Mouse (Mus musculus): ENCODE measurements around the gene Pigs. TPM values are rescaled to one million over a fixed set of nuclear protein-coding genes. Genes with fewer than 3 reads are reported as not detected.

The Pigs gene
- polyA plus RNA-seq, 1 experiment: 3.2 TPM

DNA sequence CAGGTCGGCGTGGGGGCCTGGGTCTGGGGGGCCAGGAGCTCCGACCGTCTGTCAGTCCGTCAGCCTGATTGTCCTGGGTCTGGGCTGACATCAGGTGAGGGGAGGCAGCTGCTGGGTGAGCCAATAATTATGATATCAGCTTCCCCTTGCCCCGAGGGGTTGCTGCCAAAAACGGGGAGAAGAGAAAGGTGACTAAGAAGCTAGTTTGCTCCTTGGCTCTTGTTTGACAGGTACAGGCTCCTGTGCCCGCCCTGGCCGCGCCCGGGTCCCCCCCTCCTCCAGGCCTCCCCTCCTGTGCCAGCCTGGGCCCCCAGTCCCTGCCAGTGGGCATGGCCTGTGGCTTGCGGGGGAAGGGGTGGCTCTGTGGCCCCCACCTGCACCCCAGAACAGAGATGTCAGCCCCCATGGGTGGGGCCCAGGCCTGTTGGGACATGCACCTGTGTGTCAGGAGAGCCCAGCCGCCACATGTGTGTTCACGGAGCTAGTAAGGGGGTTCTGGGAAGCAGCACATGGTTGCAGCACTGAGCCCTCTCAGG lies 58.4 kb downstream of the Pigs start, which contains the start of gene Foxn1:
Gene Foxn1, minus strand, starts transcription at position 51 of the 536 bp plus-strand sequence.
- Histone ChIP-seq H3K9me3 (ENCODE audit: control insufficient read depth, low read length) (no peaks in the 10 kb centered on the region), H3K4me3 (replicated peaks) (no peak within 1 kb of the TSS), H3K4me1 (ENCODE audit: control insufficient read depth) (no peaks in the 10 kb centered on the region), H3K27me3 (ENCODE audit: control insufficient read depth) (no peaks in the 10 kb centered on the region), H3K36me3 (ENCODE audit: control insufficient read depth) (no peaks in the 10 kb centered on the region)
- TF ChIP-seq TAL1 (IDR thresholded peaks at IDR 0.05; ENCODE audit: low read length) (no peak), GATA1 (IDR thresholded peaks at IDR 0.05; ENCODE audit: low read length) (no peak)

Other genes with a start within 250 kb of the Pigs start
- 0.14 and 0.29 TPM in 2 replicates for gene Eral1, start 248.0 kb upstream of the Pigs start, polyA plus RNA-seq (2012)
- gene Fam222b, start 233.8 kb upstream of the Pigs start, polyA plus RNA-seq (2012): 0.77 and 0.78 TPM in 2 replicates
- 7.2 and 9.4 TPM in 2 replicates for gene Traf4, start 162.8 kb upstream of the Pigs start, polyA plus RNA-seq (2012)
- gene Nek8, start 151.7 kb upstream of the Pigs start, polyA plus RNA-seq (2012): 1.7 and 2.0 TPM in 2 replicates
- gene Tlcd1, start 151.7 kb upstream of the Pigs start, polyA plus RNA-seq (2012): 91.9 and 97.7 TPM in 2 replicates
- gene Rpl23a, start 144.8 kb upstream of the Pigs start, polyA plus RNA-seq (2012): 168 and 429 TPM in 2 replicates
- 0.13 and 0.26 TPM in 2 replicates for gene Rab34, start 140.0 kb upstream of the Pigs start, polyA plus RNA-seq (2012)
- not detected in 2 replicates for gene Proca1, start 135.0 kb upstream of the Pigs start, polyA plus RNA-seq (2012)
- gene Sdf2, start 82.7 kb upstream of the Pigs start, polyA plus RNA-seq (2012): 0.32 and 0.49 TPM in 2 replicates
- 9.4 and 11.6 TPM in 2 replicates for gene Supt6, start 82.4 kb upstream of the Pigs start, polyA plus RNA-seq (2012)
- gene 2610507B11Rik, start 66.7 kb upstream of the Pigs start, polyA plus RNA-seq (2012): 0.97 and 2.3 TPM in 2 replicates
- gene BC030499, start 37.6 kb upstream of the Pigs start, polyA plus RNA-seq (2012): 0.07 TPM in 1 of 2 replicates, not detected in the other
- gene Spag5, start 26.9 kb upstream of the Pigs start, polyA plus RNA-seq (2012): 19.3 and 21.5 TPM in 2 replicates
- gene Aldoc, start 5.4 kb upstream of the Pigs start, polyA plus RNA-seq (2012): 0.12 and 0.22 TPM in 2 replicates
- gene Unc119, start 15.1 kb downstream of the Pigs start, polyA plus RNA-seq (2012): 1.7 and 1.9 TPM in 2 replicates
- gene Foxn1, start 58.1 kb downstream of the Pigs start, polyA plus RNA-seq (2012): not detected in 2 replicates
- gene Slc13a2, start 93.8 kb downstream of the Pigs start, polyA plus RNA-seq (2012): not detected in 2 replicates
- 0.08 TPM in 1 of 2 replicates, not detected in the other for gene Slc46a1, start 137.3 kb downstream of the Pigs start, polyA plus RNA-seq (2012)
- not detected in 2 replicates for gene Sarm1, start 169.3 kb downstream of the Pigs start, polyA plus RNA-seq (2012)
- gene Vtn, start 170.7 kb downstream of the Pigs start, polyA plus RNA-seq (2012): 0.28 and 0.44 TPM in 2 replicates
- not detected in 2 replicates for gene Sebox, start 175.0 kb downstream of the Pigs start, polyA plus RNA-seq (2012)
- 0.55 TPM in 2 replicates for gene Tmem199, start 183.8 kb downstream of the Pigs start, polyA plus RNA-seq (2012)
- 1.2 and 1.4 TPM in 2 replicates for gene Poldip2, start 183.8 kb downstream of the Pigs start, polyA plus RNA-seq (2012)
- 0.07 and 0.21 TPM in 2 replicates for gene Tnfaip1, start 207.9 kb downstream of the Pigs start, polyA plus RNA-seq (2012)
- 8.0 and 9.4 TPM in 2 replicates for gene Ift20, start 207.9 kb downstream of the Pigs start, polyA plus RNA-seq (2012)
- 0.50 and 0.64 TPM in 2 replicates for gene Tmem97, start 222.4 kb downstream of the Pigs start, polyA plus RNA-seq (2012)